Mouse (Mus musculus) G1E (cell line): Measurements from ENCODE around the gene Prune1. TPM values are rescaled to one million over a fixed set of nuclear protein-coding genes. Genes with fewer than 3 reads are reported as not detected.
"Not testable (repeated sequence)": the region's sequence is repeated elsewhere in the genome, so short reads cannot be mapped to it uniquely, and the experiment has no call there.

Experiments
- ATAC-seq: 2 replicates; pipeline ENCODE4 v1.8.0; 2016; ENCODE audit warnings: mild to moderate bottlenecking; ENCODE audit not compliant: insufficient number of reproducible peaks, poor library complexity, low FRiP score, severe bottlenecking; ENCODE audit errors: extremely low read depth
- DNase-seq: peaks from one replicate; pipeline ENCODE4 v3.0.0; 2012; ENCODE audit warnings: low spot score
- H3K27me3 ChIP-seq: 2 replicates; pipeline ENCODE4 v1.6.1; 2012; ENCODE audit warnings: mild to moderate bottlenecking, low read length, inconsistent platforms; ENCODE audit not compliant: insufficient read depth
- H3K36me3 ChIP-seq: replicated peaks from 2 replicates; pipeline ENCODE3; 2012; ENCODE audit warnings: mild to moderate bottlenecking, inconsistent platforms
- H3K4me1 ChIP-seq: 2 replicates; pipeline ENCODE4 v1.6.1; 2012; ENCODE audit warnings: low read depth, low read length, inconsistent platforms, mixed read lengths; ENCODE audit not compliant: insufficient read depth
- H3K4me3 ChIP-seq: 2 replicates; pipeline ENCODE4 v1.5.1; 2012; ENCODE audit warnings: low read depth, mild to moderate bottlenecking, inconsistent platforms, low read length, moderate library complexity, mixed read lengths
- H3K9me3 ChIP-seq: replicated peaks from 2 replicates; pipeline ENCODE4 v1.6.1; 2012; ENCODE audit warnings: inconsistent platforms
- CTCF ChIP-seq: IDR thresholded peaks from 2 replicates; pipeline ENCODE4 v1.5.1; 2012; ENCODE audit warnings: low read depth, low read length, inconsistent platforms, mixed read lengths
- GATA1 ChIP-seq: IDR thresholded peaks from 2 replicates; pipeline ENCODE4 v1.6.1; 2012; ENCODE audit warnings: borderline replicate concordance, low read length, inconsistent platforms, mixed read lengths
- GATA2 ChIP-seq: IDR thresholded peaks from 2 replicates; pipeline ENCODE4 v1.6.1; 2012; ENCODE audit warnings: low read depth, low read length, inconsistent platforms, borderline replicate concordance
- POLR2AphosphoS5 ChIP-seq: IDR thresholded peaks from 2 replicates; pipeline ENCODE4 v1.6.1; 2012; ENCODE audit warnings: low read depth, low read length, inconsistent platforms; ENCODE audit not compliant: insufficient replicate concordance
- TAL1 ChIP-seq: conservative IDR thresholded peaks from 2 replicates; pipeline ENCODE4 v1.6.1; 2012; ENCODE audit warnings: low read depth, low read length, inconsistent platforms, mixed read lengths
- polyA plus RNA-seq: library from polyadenylated mRNA; stranded (reverse); fragments of >175 nt; gene quantifications from 2 replicates; pipeline ENCODE4 v1.2.3, GENCODE M21; 2012
- total RNA-seq, 2 experiments: library from RNA; stranded (forward) in 1 of 2; stranded (reverse) in 1 of 2; fragments of 200-1000 nt in 1 of 2; fragments of >200 nt in 1 of 2; fragmentation: Nextera tagmentation in 1 of 2; gene quantifications; 2 replicates each; pipeline ENCODE4 v1.2.3; 2014 to 2017

Prune1 gene
- total and polyA plus RNA-seq, 3 experiments = 4.8 to 33.5 (median 15.1) TPM

DNA sequence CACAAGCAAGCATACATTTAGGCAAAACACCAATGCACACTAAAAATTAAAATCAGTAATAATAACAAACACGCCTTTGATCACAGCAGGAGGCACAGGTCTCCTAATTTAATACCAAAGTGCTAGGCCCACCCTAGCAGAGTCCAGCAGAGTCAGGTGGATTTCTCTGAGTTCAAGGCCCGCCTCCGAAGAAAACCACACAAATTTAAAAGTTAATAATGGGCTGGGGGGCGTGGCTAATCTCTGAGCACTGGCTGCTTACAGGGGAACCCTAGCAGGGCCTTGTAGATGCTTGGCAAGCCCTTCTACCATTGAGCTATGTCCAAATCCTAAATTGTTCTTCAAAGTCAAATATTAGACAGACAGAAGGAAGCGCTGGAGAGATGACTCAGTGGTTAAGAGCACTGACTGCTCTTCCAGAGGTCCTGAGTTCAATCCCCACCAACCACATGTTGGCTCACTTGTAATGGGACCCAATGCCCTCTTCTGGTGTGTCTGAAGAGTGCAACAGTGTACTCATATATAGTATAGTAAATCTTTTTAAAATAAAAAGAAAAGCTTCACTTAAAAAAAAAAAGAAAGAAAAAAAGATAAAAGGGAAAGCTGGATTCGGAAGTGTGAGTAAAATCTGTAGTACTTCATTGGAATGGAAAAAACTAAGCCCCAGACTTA lies 63.3 kb downstream of the Prune1 start:
- peak; percentile 40 for DNase-seq
- peak overlapping the region; percentile 79 for H3K4me3 ChIP-seq
- ATAC-seq = peak; percentile 24; the same call in 1 of the 2 replicates

DNA sequence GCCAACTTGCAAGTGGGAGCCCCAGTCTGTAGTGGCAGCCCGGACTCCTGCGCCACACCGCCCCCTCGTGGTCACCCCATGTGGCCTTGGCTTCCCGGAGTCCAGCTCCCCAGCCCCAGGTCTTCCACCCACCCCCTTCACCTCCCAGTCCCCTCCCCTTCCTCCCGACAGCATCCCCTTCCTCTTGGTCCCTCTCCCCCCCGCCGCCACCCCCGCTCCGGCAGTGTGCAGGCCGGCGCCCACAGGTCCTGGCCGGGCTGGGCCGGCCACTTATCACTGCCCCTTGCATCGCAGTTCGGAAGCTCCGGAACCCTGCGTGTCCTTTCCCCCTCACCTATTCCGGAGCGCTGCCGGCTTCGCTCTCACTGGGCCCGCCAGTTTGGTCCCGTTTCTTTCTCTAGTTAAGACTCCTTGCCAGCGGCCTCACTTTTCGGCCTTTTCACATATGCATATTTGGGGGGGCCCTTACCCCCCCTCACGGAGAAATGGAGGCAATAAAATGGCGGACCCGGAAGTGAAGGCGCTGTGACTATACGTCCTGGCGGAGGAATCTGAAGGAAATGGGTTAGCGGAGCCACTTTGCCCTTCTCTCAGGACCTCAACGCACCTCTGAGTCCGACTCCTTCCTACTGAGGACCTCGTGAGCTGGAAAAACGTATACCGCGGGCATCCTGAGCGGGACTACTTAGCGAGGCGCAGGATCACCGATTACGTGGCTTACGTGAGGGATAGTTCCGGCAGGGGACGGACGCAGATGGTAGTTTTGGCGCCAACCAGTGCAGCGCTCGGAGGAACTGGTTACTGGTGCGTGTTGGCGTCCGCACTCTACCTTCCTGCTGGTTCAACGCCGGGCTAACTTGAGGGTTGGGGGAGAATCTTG lies 64.4 kb downstream of the Prune1 start, which contains the start of gene Gabpb2:
TSS of gene Gabpb2 (minus strand) at position 662 of the 880 bp plus-strand sequence.
- Histone ChIP-seq H3K27me3 (no peaks in the 10 kb centered on the region), H3K4me1 (peaks cover 46% of the 10 kb centered on the region), H3K9me3 (no peaks in the 10 kb centered on the region), H3K4me3 (peak within 1 kb of the TSS; percentile 79), H3K36me3 (peaks cover 67% of the 10 kb centered on the region)
- ATAC-seq (peak; percentile 79), DNase-seq (peak; percentile 99)
- no peak for TF ChIP-seq TAL1
- TF ChIP-seq GATA2 = no peak
- TF ChIP-seq CTCF = peak; percentile 93
- TF ChIP-seq POLR2AphosphoS5 = peak; percentile 89
- TF ChIP-seq GATA1 = no peak

More for the DNA sequence above, 63.3 kb downstream of the Prune1 start:
- TF ChIP-seq GATA1 = no peak
- no peak for TF ChIP-seq POLR2AphosphoS5
- no peak for TF ChIP-seq GATA2
- no peak for TF ChIP-seq CTCF
- no peak for TF ChIP-seq TAL1
- Histone ChIP-seq H3K4me1 (peaks cover 49% of the 10 kb centered on the region), H3K27me3 (no peaks in the 10 kb centered on the region), H3K9me3 (no peaks in the 10 kb centered on the region), H3K36me3 (peaks cover 70% of the 10 kb centered on the region)

DNA sequence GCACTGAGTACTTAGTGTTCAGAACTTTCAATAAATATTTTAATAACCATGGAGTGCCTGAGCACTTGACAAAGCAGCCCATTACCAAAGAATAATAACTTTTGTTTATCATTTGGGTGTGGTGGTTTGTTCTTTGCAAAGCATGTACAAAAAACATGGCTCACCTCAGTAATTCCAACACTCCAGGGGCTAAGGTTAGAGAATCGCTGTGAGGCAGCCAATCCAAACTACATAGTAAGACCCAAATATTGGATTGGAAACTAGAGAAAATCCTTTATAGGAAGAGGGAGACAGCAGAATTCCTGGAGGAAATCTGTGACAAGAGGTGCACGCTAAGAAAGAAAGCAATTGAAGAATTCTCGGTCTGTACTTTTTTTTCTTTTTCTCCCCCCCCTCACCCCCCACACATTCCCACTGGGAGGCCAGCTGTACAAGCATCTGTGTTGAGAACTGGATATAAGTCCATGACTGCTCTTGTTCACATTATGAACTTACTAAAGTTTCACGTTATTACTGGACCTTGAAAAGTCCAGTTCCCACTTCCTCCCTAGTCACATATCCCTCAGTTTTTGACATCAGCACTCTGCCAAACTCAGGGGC lies 65.1 kb downstream of the Prune1 start:
- no peaks in the 10 kb centered on the region for H3K9me3 ChIP-seq
- H3K36me3 ChIP-seq = peaks cover 68% of the 10 kb centered on the region
- peak overlapping the region; percentile 79 for H3K4me3 ChIP-seq
- ATAC-seq = no peak
- peaks cover 46% of the 10 kb centered on the region for H3K4me1 ChIP-seq
- DNase-seq = no peak
- TF ChIP-seq GATA2 (no peak), CTCF (no peak), TAL1 (no peak), GATA1 (no peak), POLR2AphosphoS5 (no peak)
- H3K27me3 ChIP-seq = no peaks in the 10 kb centered on the region

DNA sequence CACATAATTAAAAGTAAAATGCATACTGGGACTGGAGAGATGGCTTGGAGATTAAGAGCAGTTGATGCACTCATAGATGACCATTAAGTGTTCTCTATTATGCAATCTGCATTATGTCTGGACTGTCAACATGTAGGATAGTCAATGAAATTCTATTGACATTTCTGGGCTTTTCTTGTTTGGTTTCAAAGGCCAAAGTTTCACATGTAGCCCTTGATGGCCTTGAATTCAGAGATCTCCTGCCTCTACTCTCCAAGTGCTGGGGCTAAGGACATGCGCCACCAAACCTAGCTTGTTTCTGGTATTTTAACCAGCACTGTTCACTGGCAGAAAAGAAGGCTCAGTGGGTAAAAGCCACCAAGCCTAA lies 68.3 kb downstream of the Prune1 start:
- Histone ChIP-seq H3K9me3 (no peaks in the 10 kb centered on the region), H3K36me3 (peaks cover 74% of the 10 kb centered on the region), H3K4me3 (no peak overlapping the region), H3K27me3 (no peaks in the 10 kb centered on the region), H3K4me1 (peaks cover 39% of the 10 kb centered on the region)
- ATAC-seq = no peak
- TF ChIP-seq GATA1 = no peak
- no peak for TF ChIP-seq CTCF
- no peak for TF ChIP-seq GATA2
- TF ChIP-seq POLR2AphosphoS5 = no peak
- TF ChIP-seq TAL1 = no peak
- no peak for DNase-seq

DNA sequence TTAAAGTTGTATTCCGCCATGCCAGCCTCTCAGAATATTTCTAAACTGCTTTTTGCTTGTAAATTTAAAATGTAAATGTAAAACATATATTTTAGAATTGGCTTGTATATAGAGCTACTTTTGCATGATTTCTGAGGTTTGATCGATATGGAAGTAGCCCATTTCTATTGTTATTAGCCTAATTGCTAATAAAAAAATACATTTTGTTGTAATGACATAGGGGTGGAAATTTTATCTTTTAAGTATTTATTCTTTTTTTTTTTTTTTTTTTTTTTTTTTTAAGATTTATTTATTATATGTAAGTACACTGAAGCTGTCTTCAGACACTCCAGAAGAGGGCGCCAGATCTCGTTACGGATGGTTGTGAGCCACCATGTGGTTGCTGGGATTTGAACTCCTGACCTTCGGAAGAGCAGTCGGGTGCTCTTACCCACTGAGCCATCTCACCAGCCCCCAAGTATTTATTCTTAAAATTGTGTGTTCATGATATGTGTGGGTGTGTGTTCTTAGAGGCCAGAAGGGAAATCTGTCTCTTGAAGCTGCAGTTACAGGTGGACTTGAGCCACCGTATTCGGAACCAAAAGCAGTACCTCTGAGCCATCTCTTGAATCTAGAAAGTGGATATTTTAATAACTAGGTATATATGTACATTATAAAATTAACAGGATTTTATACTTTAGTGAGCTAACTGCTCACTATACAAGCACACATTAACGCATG lies 68.8 kb downstream of the Prune1 start:
- not testable (repeated sequence) for ATAC-seq, H3K9me3 ChIP-seq, DNase-seq, H3K27me3 ChIP-seq, H3K4me3 ChIP-seq
- Histone ChIP-seq H3K36me3 (peaks cover 79% of the 10 kb centered on the region), H3K4me1 (peaks cover 33% of the 10 kb centered on the region)

DNA sequence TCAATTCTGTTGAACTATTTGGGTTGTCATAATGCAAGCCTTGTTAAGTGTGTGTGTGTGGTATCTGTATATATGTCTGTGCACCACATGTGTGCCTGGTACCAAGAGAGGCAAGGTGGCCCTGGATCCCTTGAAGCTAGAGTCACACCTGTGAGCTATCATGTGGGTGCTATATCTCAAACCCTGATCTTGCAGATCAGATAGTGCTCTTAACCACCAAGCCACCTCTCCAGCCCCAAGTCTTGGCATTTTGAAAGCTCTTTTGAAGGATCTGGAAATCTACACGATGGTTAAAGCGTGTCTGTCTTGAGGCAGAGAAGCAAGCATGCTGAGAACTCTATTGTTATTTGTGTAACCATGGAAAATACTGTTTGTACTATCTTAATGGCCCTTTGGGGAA lies 71.3 kb downstream of the Prune1 start:
- ATAC-seq = no peak
- no peak for TF ChIP-seq POLR2AphosphoS5
- no peak for TF ChIP-seq CTCF
- no peak for TF ChIP-seq GATA2
- no peak for TF ChIP-seq GATA1
- no peak for TF ChIP-seq TAL1
- DNase-seq = no peak
- Histone ChIP-seq H3K9me3 (no peaks in the 10 kb centered on the region), H3K4me3 (no peak overlapping the region), H3K4me1 (peaks cover 23% of the 10 kb centered on the region), H3K27me3 (no peaks in the 10 kb centered on the region), H3K36me3 (peaks cover 95% of the 10 kb centered on the region)
